In genomic region chr16:4439302-4440066, GRCm38 (mm10) we compare ENCODE assay signal across 28 mouse cellular contexts. TPM values are rescaled to one million over a fixed set of nuclear protein-coding genes. Genes with fewer than 3 reads are reported as not detected.
DNase-seq lines count a peak whose midpoint lies in the region; ATAC-seq and TF ChIP-seq lines count a peak whose summit lies in the region.
"Had no signal": no experiment of that assay in that cellular context is flagged by ENCODE, and none has a peak within 500 bp of the region (broad histone marks: within the 10 kb centered on the region; RNA-seq: fewer than 3 reads in every experiment).

No protein-coding gene starts in this region.

- no peaks in the 10 kb centered on the region for H3K36me3 ChIP-seq in kidney, adult 2 months (ENCODE audit: control insufficient read depth, insufficient read depth, low read length)
- no peaks in the 10 kb centered on the region for H3K36me3 ChIP-seq in kidney, embryonic 14.5 days (ENCODE audit: control insufficient read depth, insufficient read depth, low read length)
- no peaks in the 10 kb centered on the region for H3K36me3 ChIP-seq in kidney, postnatal 0 days (ENCODE audit: insufficient read depth, low read length)
- no peaks in the 10 kb centered on the region for H3K36me3 ChIP-seq in small intestine, adult 2 months (ENCODE audit: control insufficient read depth, insufficient read depth, low read length)
- H3K36me3 ChIP-seq: G1E; heart, embryonic 15.5 days; hindbrain, embryonic 13.5 days; limb, embryonic 10.5 days; liver, embryonic 15.5 days; lung, embryonic 15.5 days; midbrain, embryonic 15.5 days; neural tube, embryonic 12.5 days had no signal

- H3K27ac ChIP-seq in kidney, adult 2 months (ENCODE audit: insufficient read depth, low read depth, low read length): peak overlapping the region; percentile 17; the same call in 1 of the 2 replicates
- H3K27ac ChIP-seq in kidney, embryonic 14.5 days (ENCODE audit: low read depth, low read length): no peak overlapping the region
- no peak overlapping the region for H3K27ac ChIP-seq in kidney, postnatal 0 days
- peak overlapping the region; percentile 80 for H3K27ac ChIP-seq in small intestine, adult 2 months (ENCODE audit: insufficient read depth, low read depth, low read length)
- H3K27ac ChIP-seq: forebrain, embryonic 13.5 days; heart, embryonic 15.5 days; hindbrain, embryonic 13.5 days; limb, embryonic 10.5 days; liver, embryonic 15.5 days; lung, embryonic 15.5 days; midbrain, embryonic 15.5 days; neural tube, embryonic 12.5 days had no signal

- TF ChIP-seq POLR2A in kidney, adult 2 months (IDR thresholded peaks at IDR 0.05; ENCODE audit: low read depth, low read length): no peak
- no peak for TF ChIP-seq POLR2A in small intestine, adult 2 months (IDR thresholded peaks at IDR 0.05; ENCODE audit: low read depth, low read length)

- no peaks in the 10 kb centered on the region for H3K27me3 ChIP-seq in kidney, adult 2 months (replicated peaks; ENCODE audit: control insufficient read depth, insufficient read depth, low read length)
- H3K27me3 ChIP-seq in kidney, embryonic 14.5 days (ENCODE audit: control insufficient read depth, insufficient read depth, low read length): no peaks in the 10 kb centered on the region
- no peaks in the 10 kb centered on the region for H3K27me3 ChIP-seq in kidney, postnatal 0 days (ENCODE audit: insufficient read depth, low read length)
- no peaks in the 10 kb centered on the region for H3K27me3 ChIP-seq in small intestine, adult 2 months (ENCODE audit: control insufficient read depth, insufficient read depth, low read length)
- H3K27me3 ChIP-seq: CH12.LX; forebrain, embryonic 13.5 days; heart, embryonic 15.5 days; hindbrain, embryonic 13.5 days; lung, embryonic 15.5 days; midbrain, embryonic 15.5 days; neural tube, embryonic 12.5 days; Patski had no signal

- no peaks in the 10 kb centered on the region for H3K9me3 ChIP-seq in kidney, embryonic 14.5 days (ENCODE audit: control insufficient read depth, low read length)
- no peaks in the 10 kb centered on the region for H3K9me3 ChIP-seq in kidney, postnatal 0 days (replicated peaks; ENCODE audit: low read length)
- H3K9me3 ChIP-seq: forebrain, embryonic 13.5 days; G1E; heart, embryonic 15.5 days; hindbrain, embryonic 13.5 days; limb, embryonic 10.5 days; liver, embryonic 15.5 days; lung, embryonic 15.5 days; megakaryocyte, embryonic 14.5 days; midbrain, embryonic 15.5 days; neural tube, embryonic 12.5 days had no signal

- 50% methylated on average over 10 of the region's 10 CpGs for WGBS in kidney, adult 2 months
- WGBS in kidney, embryonic 14.5 days: 63% methylated on average over 10 of the region's 10 CpGs
- 56% methylated on average over 10 of the region's 10 CpGs for WGBS in kidney, postnatal 0 days
- WGBS in small intestine, adult 2 months: 25% methylated on average over 10 of the region's 10 CpGs

- no peak overlapping the region for H3K4me3 ChIP-seq in kidney, adult 2 months (ENCODE audit: insufficient read depth, low read depth, low read length)
- H3K4me3 ChIP-seq in kidney, embryonic 14.5 days (ENCODE audit: low read length): no peak overlapping the region
- H3K4me3 ChIP-seq in kidney, postnatal 0 days (replicated peaks; ENCODE audit: low read depth, low read length): no peak overlapping the region
- H3K4me3 ChIP-seq in small intestine, adult 2 months (ENCODE audit: low read depth, low read length): no peak overlapping the region
- H3K4me3 ChIP-seq: forebrain, embryonic 13.5 days; heart, embryonic 15.5 days; hindbrain, embryonic 13.5 days; limb, embryonic 10.5 days; liver, embryonic 15.5 days; lung, embryonic 15.5 days; megakaryocyte, embryonic 14.5 days; midbrain, embryonic 15.5 days; neural tube, embryonic 12.5 days had no signal

- no peak overlapping the region for H3K4me2 ChIP-seq in kidney, embryonic 14.5 days (replicated peaks; ENCODE audit: low read depth, low read length)
- no peak overlapping the region for H3K4me2 ChIP-seq in kidney, postnatal 0 days (ENCODE audit: low read length)
- H3K4me2 ChIP-seq: forebrain, embryonic 13.5 days; heart, embryonic 15.5 days; hindbrain, embryonic 13.5 days; liver, embryonic 15.5 days; lung, embryonic 15.5 days; midbrain, embryonic 15.5 days; neural tube, embryonic 12.5 days had no signal

- ATAC-seq in kidney, embryonic 14.5 days (ENCODE audit: low FRiP score, low TSS enrichment): no peak
- peak; percentile 21; the same call in 1 of the 2 replicates for ATAC-seq in kidney, postnatal 0 days (replicated peaks; ENCODE audit: low FRiP score, low read depth)
- ATAC-seq: forebrain, embryonic 13.5 days; inflammation-experienced regulatory T-cells, adult 6 months; midbrain, embryonic 15.5 days; Patski had no signal

- TF ChIP-seq CTCF in kidney, adult 2 months (conservative IDR thresholded peaks at IDR 0.05; ENCODE audit: insufficient read depth, insufficient read length, low read depth, low read length): no peak
- no peak for TF ChIP-seq CTCF in kidney, postnatal 0 days (IDR thresholded peaks at IDR 0.05; ENCODE audit: low read depth)
- no peak for TF ChIP-seq CTCF in small intestine, adult 2 months (IDR thresholded peaks at IDR 0.05; ENCODE audit: extremely low read depth, insufficient read length, insufficient replicate concordance, low read depth, low read length)

- DNase-seq in kidney, adult 2 months: peak; percentile 88
- DNase-seq in kidney, postnatal 0 days (ENCODE audit: low spot score): no peak
- DNase-seq in retina, postnatal 1 day: no peak
- DNase-seq in gastrocnemius, postnatal 36 days: no peak
- DNase-seq in left cerebral cortex, postnatal 36 days (ENCODE audit: low spot score in 2 of 2): no peak
- DNase-seq: adrenal gland, adult 2 months; B cell, adult 2 months; cerebellum, adult 18-20 months; heart, postnatal 36 days; liver; lung, postnatal 36 days; right cerebral cortex, postnatal 25 days; thymus, postnatal 25 days had no signal

- no peak overlapping the region for H3K9ac ChIP-seq in kidney, embryonic 14.5 days (ENCODE audit: low read depth, low read length)
- H3K9ac ChIP-seq in kidney, postnatal 0 days (ENCODE audit: low read depth, low read length): no peak overlapping the region
- H3K9ac ChIP-seq: forebrain, embryonic 13.5 days; heart, embryonic 15.5 days; hindbrain, embryonic 13.5 days; liver, embryonic 15.5 days; lung, embryonic 15.5 days; midbrain, embryonic 15.5 days; neural tube, embryonic 12.5 days had no signal

- peaks cover 7% of the 10 kb centered on the region; the same call in 1 of the 2 replicates for H3K4me1 ChIP-seq in kidney, adult 2 months (ENCODE audit: control insufficient read depth, insufficient read depth, low read length)
- H3K4me1 ChIP-seq in kidney, embryonic 14.5 days (ENCODE audit: control insufficient read depth, insufficient read depth, low read length): no peaks in the 10 kb centered on the region
- H3K4me1 ChIP-seq in kidney, postnatal 0 days (replicated peaks; ENCODE audit: insufficient read depth, low read length): no peaks in the 10 kb centered on the region
- H3K4me1 ChIP-seq in small intestine, adult 2 months (ENCODE audit: control insufficient read depth, insufficient read depth, insufficient read length, low read length): peaks cover 16% of the 10 kb centered on the region; the same call in 1 of the 2 replicates
- H3K4me1 ChIP-seq: forebrain, embryonic 13.5 days; heart, embryonic 15.5 days; hindbrain, embryonic 13.5 days; liver, embryonic 15.5 days; lung, embryonic 15.5 days; midbrain, embryonic 15.5 days; neural tube, embryonic 12.5 days had no signal

- intact Hi-C loops in gastrocnemius, postnatal 36 days (cut with DNase I): no loop called here
- intact Hi-C loops in left cerebral cortex, postnatal 36 days (cut with DNase I): no loop called here

RNA-seq across cellular contexts. Expression of gene Adcy9, which starts 19.2 kb away (rescaled TPM):
- polyA plus RNA-seq in kidney, adult 2 months (2012; rRNA removed): 10.4 and 12.4 TPM in 2 replicates
- polyA plus RNA-seq in kidney, embryonic 14.5 days (2014; fragmentation: Nextera tagmentation; extraction: Ambion mirVana): 1.1 and 1.3 TPM in 2 replicates
- polyA plus RNA-seq in kidney, postnatal 0 days (2015; fragmentation: Nextera tagmentation; extraction: Ambion mirVana): 1.1 and 1.3 TPM in 2 replicates
- polyA plus RNA-seq in small intestine, adult 2 months (2012; rRNA removed): 6.5 and 10.4 TPM in 2 replicates
- total RNA-seq in gastrocnemius, postnatal 36 days (2021): 10 to 100 TPM; 26.3 to 30.6 TPM
- 10 to 100 TPM; 72.5 to 78.6 TPM for total RNA-seq in left cerebral cortex, postnatal 36 days (2021)

Comparison
In these comparisons a context has a peak if more than half of its experiments do, and no peak if none do; other contexts are left out.
1. H3K27ac ChIP-seq: peak in kidney, adult 2 months (single experiment) and small intestine, adult 2 months (single experiment); none in kidney, embryonic 14.5 days (single experiment) and kidney, postnatal 0 days (single experiment).